Mouse (Mus musculus): ENCODE results near the gene Prkd2. TPM values are rescaled to one million over a fixed set of nuclear protein-coding genes. Genes with fewer than 3 reads are reported as not detected.

Gene Prkd2
- polyA plus RNA-seq, 1 experiment: 97.2 TPM

GRCm38 (mm10) chr7:16841078-16841477 lies 1.6 kb upstream of the Prkd2 start:
- Histone ChIP-seq H3K4me3 (replicated peaks; ENCODE audit: extremely low read depth, low read depth, low read length) (no peak overlapping the region), H3K4me1 (ENCODE audit: control insufficient read depth, insufficient read depth, low read length) (peaks cover 10% of the 10 kb centered on the region)
- TF ChIP-seq POLR2A (IDR thresholded peaks at IDR 0.05; ENCODE audit: borderline replicate concordance, extremely low read depth, low read depth, low read length): no peak
- TF ChIP-seq CTCF (IDR thresholded peaks at IDR 0.05; ENCODE audit: insufficient read depth, low read length): no peak
- no peak for DNase-seq
- 51% methylated on average over 4 of the region's 4 CpGs for WGBS

GRCm38 (mm10) chr7:16841561-16842560 lies 841 bp upstream of the Prkd2 start:
- H3K4me3 ChIP-seq (replicated peaks; ENCODE audit: extremely low read depth, low read depth, low read length): peak overlapping the region; percentile 72
- TF ChIP-seq POLR2A (IDR thresholded peaks at IDR 0.05; ENCODE audit: borderline replicate concordance, extremely low read depth, low read depth, low read length) (0 out of 2 replicates have a peak, but pooled peaks have one; percentile 10), CTCF (IDR thresholded peaks at IDR 0.05; ENCODE audit: insufficient read depth, low read length) (no peak)
- WGBS: 18% methylated on average over 11 of the region's 11 CpGs
- peaks cover 10% of the 10 kb centered on the region for H3K4me1 ChIP-seq (ENCODE audit: control insufficient read depth, insufficient read depth, low read length)
- no peak for DNase-seq

GRCm38 (mm10) chr7:16843441-16844171 lies 904 bp downstream of the Prkd2 start:
- 1% methylated on average over 33 of the region's 33 CpGs for WGBS
- peak overlapping the region; percentile 72 for H3K4me3 ChIP-seq (replicated peaks; ENCODE audit: extremely low read depth, low read depth, low read length)
- DNase-seq: peak; percentile 60
- peaks cover 10% of the 10 kb centered on the region for H3K4me1 ChIP-seq (ENCODE audit: control insufficient read depth, insufficient read depth, low read length)
- TF ChIP-seq POLR2A (IDR thresholded peaks at IDR 0.05; ENCODE audit: borderline replicate concordance, extremely low read depth, low read depth, low read length): peak; percentile 11; the same call in 1 of the 2 replicates
- no peak for TF ChIP-seq CTCF (IDR thresholded peaks at IDR 0.05; ENCODE audit: insufficient read depth, low read length)

GRCm38 (mm10) chr7:16844696-16845071 lies 2.0 kb downstream of the Prkd2 start:
- Histone ChIP-seq H3K4me1 (ENCODE audit: control insufficient read depth, insufficient read depth, low read length) (peaks cover 13% of the 10 kb centered on the region), H3K4me3 (replicated peaks; ENCODE audit: extremely low read depth, low read depth, low read length) (peak overlapping the region; percentile 72)
- DNase-seq: no peak
- 11% methylated on average over 3 of the region's 3 CpGs for WGBS
- TF ChIP-seq CTCF (IDR thresholded peaks at IDR 0.05; ENCODE audit: insufficient read depth, low read length) (no peak), POLR2A (IDR thresholded peaks at IDR 0.05; ENCODE audit: borderline replicate concordance, extremely low read depth, low read depth, low read length) (no peak)

- peak overlapping the region; percentile 72 for H3K4me3 ChIP-seq (replicated peaks; ENCODE audit: extremely low read depth, low read depth, low read length)
- H3K4me1 ChIP-seq (ENCODE audit: control insufficient read depth, insufficient read depth, low read length): peaks cover 13% of the 10 kb centered on the region
- TF ChIP-seq POLR2A (IDR thresholded peaks at IDR 0.05; ENCODE audit: borderline replicate concordance, extremely low read depth, low read depth, low read length) (no peak; the same call in 1 of the 2 replicates), CTCF (IDR thresholded peaks at IDR 0.05; ENCODE audit: insufficient read depth, low read length) (no peak)
- 12% methylated on average over 14 of the region's 14 CpGs for WGBS
- peak; percentile 58 for DNase-seq
These were observed 2.5 kb downstream of the Prkd2 start for GRCm38 (mm10) chr7:16845072-16845819.

- 22% methylated on average over 10 of the region's 10 CpGs for WGBS
- peak overlapping the region; percentile 72 for H3K4me3 ChIP-seq (replicated peaks; ENCODE audit: extremely low read depth, low read depth, low read length)
- TF ChIP-seq POLR2A (IDR thresholded peaks at IDR 0.05; ENCODE audit: borderline replicate concordance, extremely low read depth, low read depth, low read length): peak; percentile 25; the same call in 1 of the 2 replicates
- TF ChIP-seq CTCF (IDR thresholded peaks at IDR 0.05; ENCODE audit: insufficient read depth, low read length): no peak
- H3K4me1 ChIP-seq (ENCODE audit: control insufficient read depth, insufficient read depth, low read length): peaks cover 13% of the 10 kb centered on the region
- no peak for DNase-seq
These were observed 3.1 kb downstream of the Prkd2 start for GRCm38 (mm10) chr7:16845820-16846167.

GRCm38 (mm10) chr7:16846775-16847174 lies 4.1 kb downstream of the Prkd2 start:
- H3K4me3 ChIP-seq (replicated peaks; ENCODE audit: extremely low read depth, low read depth, low read length): no peak overlapping the region
- H3K4me1 ChIP-seq (ENCODE audit: control insufficient read depth, insufficient read depth, low read length): peaks cover 6% of the 10 kb centered on the region
- 88% methylated on average over 5 of the region's 5 CpGs for WGBS
- DNase-seq: no peak
- TF ChIP-seq CTCF (IDR thresholded peaks at IDR 0.05; ENCODE audit: insufficient read depth, low read length): no peak
- TF ChIP-seq POLR2A (IDR thresholded peaks at IDR 0.05; ENCODE audit: borderline replicate concordance, extremely low read depth, low read depth, low read length): no peak

GRCm38 (mm10) chr7:16847507-16847906 lies 4.8 kb downstream of the Prkd2 start:
- TF ChIP-seq CTCF (IDR thresholded peaks at IDR 0.05; ENCODE audit: insufficient read depth, low read length): no peak
- no peak for TF ChIP-seq POLR2A (IDR thresholded peaks at IDR 0.05; ENCODE audit: borderline replicate concordance, extremely low read depth, low read depth, low read length)
- H3K4me1 ChIP-seq (ENCODE audit: control insufficient read depth, insufficient read depth, low read length): peaks cover 3% of the 10 kb centered on the region; the same call in 1 of the 2 replicates
- WGBS: 79% methylated on average over 19 of the region's 19 CpGs
- no peak overlapping the region for H3K4me3 ChIP-seq (replicated peaks; ENCODE audit: extremely low read depth, low read depth, low read length)
- DNase-seq: no peak

- TF ChIP-seq CTCF (IDR thresholded peaks at IDR 0.05; ENCODE audit: insufficient read depth, low read length) (peak; percentile 58), POLR2A (IDR thresholded peaks at IDR 0.05; ENCODE audit: borderline replicate concordance, extremely low read depth, low read depth, low read length) (no peak)
- Histone ChIP-seq H3K4me3 (replicated peaks; ENCODE audit: extremely low read depth, low read depth, low read length) (no peak overlapping the region), H3K4me1 (ENCODE audit: control insufficient read depth, insufficient read depth, low read length) (peaks cover 3% of the 10 kb centered on the region; the same call in 1 of the 2 replicates)
- peak; percentile 54 for DNase-seq
- 31% methylated on average over 17 of the region's 17 CpGs for WGBS
These were observed 5.9 kb downstream of the Prkd2 start for GRCm38 (mm10) chr7:16848579-16848978.
